Mouse (Mus musculus) limb, embryonic 15.5 days (tissue): Measurements from ENCODE around the gene Tcta. TPM values are rescaled to one million over a fixed set of nuclear protein-coding genes. Genes with fewer than 3 reads are reported as not detected.
"Not testable (repeated sequence)": the region's sequence is repeated elsewhere in the genome, so short reads cannot be mapped to it uniquely, and the experiment has no call there.

ENCODE experiments used
- ATAC-seq: fragments of 200-750 bp; cut with Nextera tagmentation; 2 replicates; pipeline ENCODE4 v1.8.0; 2017; ENCODE audit warnings: low read depth, moderate TSS enrichment; ENCODE audit not compliant: insufficient number of reproducible peaks, low FRiP score, low TSS enrichment
- H3K27ac ChIP-seq: fragments of 300-500 bp; sonication (generic); 2 replicates; pipeline ENCODE4 v1.5.1; 2015; ENCODE audit warnings: moderate library complexity, mild to moderate bottlenecking, inconsistent platforms
- H3K27me3 ChIP-seq: fragments of 300-500 bp; sonication (generic); 2 replicates; pipeline ENCODE4 v1.6.1; 2015; ENCODE audit warnings: inconsistent platforms
- H3K36me3 ChIP-seq: fragments of 300-500 bp; sonication (generic); 2 replicates; pipeline ENCODE4 v1.6.1; 2015; ENCODE audit warnings: inconsistent platforms
- H3K4me1 ChIP-seq: fragments of 300-500 bp; sonication (generic); 2 replicates; pipeline ENCODE4 v1.6.1; 2015; ENCODE audit warnings: inconsistent platforms
- H3K4me2 ChIP-seq: fragments of 300-500 bp; sonication (generic); 2 replicates; pipeline ENCODE4 v1.6.1; 2015; ENCODE audit warnings: mild to moderate bottlenecking, inconsistent platforms
- H3K4me3 ChIP-seq: fragments of 300-500 bp; sonication (generic); 2 replicates; pipeline ENCODE4 v1.5.1; 2015; ENCODE audit warnings: mild to moderate bottlenecking, inconsistent platforms
- H3K9ac ChIP-seq: fragments of 300-500 bp; sonication (generic); 2 replicates; pipeline ENCODE4 v1.6.1; 2015; ENCODE audit warnings: inconsistent platforms
- H3K9me3 ChIP-seq: fragments of 300-500 bp; sonication (generic); 2 replicates; pipeline ENCODE4 v1.6.1; 2016; ENCODE audit warnings: inconsistent platforms
- WGBS: fragments of 180-500 bp; shearing (Covaris S2); methylation state at CpG from one replicate; pipeline ENCODE4 v1.1.7; 2015; 5-methylcytosine and 5-hydroxymethylcytosine counted together
- polyA plus RNA-seq: library from polyadenylated mRNA; unstranded; fragments of >200 nt; fragmentation: Nextera tagmentation; extraction: Ambion mirVana; gene quantifications from 2 replicates; pipeline ENCODE4 v1.2.1, GENCODE M21; 2015

The Tcta gene
- polyA plus RNA-seq, 1 experiment from 2014 or later: 44.3 TPM

DNA sequence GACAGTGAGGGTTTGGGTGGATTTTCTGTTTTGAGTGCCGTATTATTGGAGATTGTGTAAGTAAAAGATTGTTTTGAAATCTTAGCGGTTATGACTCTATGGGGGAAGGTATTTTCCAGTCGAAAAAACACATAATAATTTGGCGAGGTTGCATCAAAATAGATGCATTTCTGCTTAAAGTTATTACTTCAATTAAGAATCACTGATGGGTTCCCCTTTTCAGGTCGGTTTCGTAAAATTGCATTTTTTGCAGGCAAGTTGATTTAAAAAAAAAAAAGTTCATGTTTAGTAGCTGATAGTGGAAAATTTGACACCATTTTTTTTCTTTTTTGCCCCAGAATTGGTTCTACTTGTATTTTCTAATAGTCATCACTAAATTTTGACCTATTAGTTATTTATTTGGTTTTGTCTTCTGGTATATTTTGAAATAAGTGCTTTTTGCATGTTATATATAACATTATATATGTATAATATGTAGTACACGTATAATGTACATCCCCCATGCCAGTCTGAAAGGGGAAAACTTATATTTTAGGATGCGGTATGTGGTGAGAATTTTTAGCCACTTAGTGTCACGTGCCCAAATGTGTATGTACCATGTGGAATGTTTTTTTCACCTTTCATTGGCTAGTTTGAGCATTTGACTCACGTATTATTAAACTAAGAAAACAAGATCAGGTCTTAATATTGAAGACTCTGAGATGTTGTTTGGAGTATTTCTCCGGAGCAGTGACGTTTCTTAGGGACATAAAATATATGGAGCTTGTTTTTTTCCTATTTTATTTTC lies 1.3 kb upstream of the Tcta start:
- no peak for ATAC-seq
- Histone ChIP-seq H3K9ac (peak overlapping the region; percentile 97), H3K27ac (peak overlapping the region; percentile 100), H3K4me1 (peaks cover 26% of the 10 kb centered on the region), H3K27me3 (no peaks in the 10 kb centered on the region), H3K36me3 (peaks cover 20% of the 10 kb centered on the region), H3K9me3 (no peaks in the 10 kb centered on the region), H3K4me2 (peak overlapping the region; percentile 65), H3K4me3 (peak overlapping the region; percentile 89)
- WGBS: 7% methylated on average over 12 of the region's 12 CpGs

DNA sequence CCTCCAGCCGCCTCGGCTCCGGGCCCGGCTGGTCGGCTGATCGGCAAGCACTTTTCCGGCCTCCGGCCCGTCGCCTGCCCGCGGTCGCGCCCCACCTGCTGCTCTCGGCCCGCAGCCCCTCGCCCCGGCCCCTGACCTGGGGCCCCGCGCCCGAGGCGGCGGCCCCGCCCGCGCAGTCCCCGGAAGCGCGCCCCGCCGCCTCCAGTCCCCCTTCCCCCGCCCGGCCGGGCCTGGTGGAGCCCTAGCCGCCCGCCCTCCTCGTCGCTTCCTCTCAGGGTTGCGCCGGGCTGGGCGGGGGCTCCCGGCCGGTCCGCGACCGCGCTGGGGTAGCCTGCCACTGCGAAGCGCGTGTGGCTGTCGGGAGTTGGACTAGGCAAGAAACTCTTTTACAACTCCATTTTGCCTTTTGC lies 616 bp upstream of the Tcta start:
- under 1% methylated on average over 51 of the region's 51 CpGs for WGBS
- Histone ChIP-seq H3K4me1 (peaks cover 22% of the 10 kb centered on the region), H3K9ac (peak overlapping the region; percentile 97), H3K36me3 (peaks cover 24% of the 10 kb centered on the region), H3K4me3 (peak overlapping the region; percentile 89), H3K27ac (peak overlapping the region; percentile 100), H3K4me2 (peak overlapping the region; percentile 65), H3K9me3 (no peaks in the 10 kb centered on the region), H3K27me3 (no peaks in the 10 kb centered on the region)
- ATAC-seq: peak; percentile 73

DNA sequence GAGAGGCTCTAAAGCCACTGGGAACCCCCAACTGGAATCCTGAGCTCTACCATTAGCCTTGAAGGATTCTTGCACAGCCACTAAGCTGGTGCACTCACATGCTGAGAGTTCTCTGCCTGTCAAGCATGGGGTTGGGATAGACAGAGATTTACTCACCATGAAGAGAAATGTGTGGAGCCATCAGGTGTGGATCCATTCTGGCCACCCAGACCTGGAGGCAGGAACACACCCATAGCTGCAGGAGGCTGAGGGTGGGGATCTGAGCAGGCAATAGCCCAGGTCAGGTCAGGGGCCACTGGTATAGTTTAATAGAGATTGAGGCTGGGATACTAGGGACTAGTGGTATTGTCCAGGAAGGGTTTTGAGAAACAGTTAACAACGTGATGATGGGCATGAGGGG lies 790 bp downstream of the Tcta start:
- Histone ChIP-seq H3K4me3 (peak overlapping the region; percentile 89), H3K4me2 (peak overlapping the region; percentile 83), H3K4me1 (peaks cover 19% of the 10 kb centered on the region), H3K9me3 (no peaks in the 10 kb centered on the region), H3K27ac (peak overlapping the region; percentile 100), H3K36me3 (peaks cover 33% of the 10 kb centered on the region), H3K27me3 (no peaks in the 10 kb centered on the region), H3K9ac (peak overlapping the region; percentile 82)
- no peak for ATAC-seq
- WGBS: 0% methylated on average over 1 of the region's 1 CpGs

- peaks cover 19% of the 10 kb centered on the region for H3K4me1 ChIP-seq
- no peaks in the 10 kb centered on the region for H3K9me3 ChIP-seq
- H3K4me3 ChIP-seq: peak overlapping the region; percentile 89
- peak overlapping the region; percentile 83 for H3K4me2 ChIP-seq
- WGBS: 91% methylated on average over 4 of the region's 4 CpGs
- no peaks in the 10 kb centered on the region for H3K27me3 ChIP-seq
- peak overlapping the region; percentile 82 for H3K9ac ChIP-seq
- ATAC-seq: no peak
- 0 out of 2 replicates have a peak overlapping the region, but pooled peaks have one; percentile 100 for H3K27ac ChIP-seq
- peaks cover 33% of the 10 kb centered on the region for H3K36me3 ChIP-seq
These were observed 1.2 kb downstream of the Tcta start for GRCm38 (mm10) chr9:108304716-108305115.

DNA sequence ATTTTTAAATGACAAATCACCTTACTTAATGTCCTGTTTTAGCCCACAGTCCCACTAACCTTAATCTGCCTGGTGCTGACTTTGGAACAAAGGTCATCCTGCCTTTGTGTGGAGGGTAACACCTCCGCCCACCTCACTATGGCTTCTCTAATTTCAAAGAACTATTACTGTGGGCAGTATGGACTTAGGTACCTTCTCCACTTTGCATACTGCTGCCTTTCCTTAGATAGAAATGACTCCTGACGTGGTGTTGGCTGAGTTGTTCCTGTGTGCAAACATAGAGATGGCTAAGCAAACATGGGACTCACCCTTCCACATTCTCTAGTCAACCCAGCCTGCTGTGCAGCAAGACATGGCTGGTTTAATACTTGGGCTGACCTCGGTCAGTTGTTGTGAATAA lies 4.1 kb downstream of the Tcta start:
- Histone ChIP-seq H3K36me3 (peaks cover 33% of the 10 kb centered on the region), H3K9me3 (no peaks in the 10 kb centered on the region), H3K4me2 (no peak overlapping the region), H3K27me3 (no peaks in the 10 kb centered on the region), H3K4me3 (no peak overlapping the region), H3K27ac (no peak overlapping the region), H3K4me1 (peaks cover 8% of the 10 kb centered on the region), H3K9ac (no peak overlapping the region)
- WGBS: 76% methylated on average over 3 of the region's 3 CpGs
- ATAC-seq: no peak

DNA sequence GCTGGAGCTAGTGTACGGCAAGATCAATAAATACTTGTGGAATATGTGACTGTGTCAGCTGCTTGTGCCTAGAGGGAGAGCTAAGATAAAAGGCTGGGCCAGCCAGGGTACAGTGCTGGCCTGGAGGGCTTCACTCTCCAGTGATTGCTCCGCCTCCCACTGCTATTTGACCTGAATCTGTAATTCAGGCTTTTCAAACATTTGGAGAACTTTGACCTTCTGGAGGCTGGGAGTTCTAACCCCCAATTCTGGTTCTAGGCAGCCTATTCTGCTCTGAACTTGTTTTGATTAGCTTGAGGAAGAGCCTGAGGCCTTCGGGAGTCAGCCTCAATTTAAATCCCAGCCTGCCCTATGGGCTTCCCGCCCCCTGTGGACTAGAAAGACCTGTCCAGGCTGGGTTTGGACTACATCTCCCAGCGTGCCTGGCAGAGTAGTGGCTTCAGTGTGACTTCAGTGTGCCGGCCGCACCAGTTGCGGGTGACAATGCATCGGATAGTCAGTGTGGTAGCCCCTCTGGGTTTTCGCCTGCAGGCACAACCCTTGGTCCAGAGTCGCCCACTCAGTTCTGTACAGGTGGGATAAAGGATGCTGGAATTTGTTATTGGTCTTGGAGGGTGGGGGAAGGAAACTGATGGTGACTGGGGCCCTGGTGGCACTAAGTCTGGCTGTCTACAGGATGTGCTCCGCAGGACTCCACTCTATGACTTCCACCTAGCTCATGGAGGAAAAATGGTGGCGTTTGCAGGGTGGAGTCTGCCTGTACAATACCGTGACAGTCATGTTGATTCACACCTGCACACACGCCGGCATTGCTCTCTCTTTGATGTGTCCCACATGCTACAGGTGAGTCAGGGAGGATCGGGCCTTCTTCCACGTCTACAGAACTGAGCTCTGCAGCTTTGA lies 9.3 kb downstream of the Tcta start, which contains the start of gene Amt:
TSS of gene Amt (plus strand) at position 401 of the 903 bp plus-strand sequence.
- Histone ChIP-seq H3K36me3 (peaks cover 40% of the 10 kb centered on the region), H3K4me1 (no peaks in the 10 kb centered on the region), H3K9ac (no peak within 1 kb of the TSS), H3K9me3 (no peaks in the 10 kb centered on the region), H3K27me3 (no peaks in the 10 kb centered on the region), H3K4me3 (no peak within 1 kb of the TSS; the same call in 1 of the 2 replicates), H3K4me2 (0 out of 2 replicates have a peak within 1 kb of the TSS, but pooled peaks have one; percentile 5), H3K27ac (no peak within 1 kb of the TSS)
- WGBS: 29% methylated on average over 18 of the region's 18 CpGs
- no peak for ATAC-seq

DNA sequence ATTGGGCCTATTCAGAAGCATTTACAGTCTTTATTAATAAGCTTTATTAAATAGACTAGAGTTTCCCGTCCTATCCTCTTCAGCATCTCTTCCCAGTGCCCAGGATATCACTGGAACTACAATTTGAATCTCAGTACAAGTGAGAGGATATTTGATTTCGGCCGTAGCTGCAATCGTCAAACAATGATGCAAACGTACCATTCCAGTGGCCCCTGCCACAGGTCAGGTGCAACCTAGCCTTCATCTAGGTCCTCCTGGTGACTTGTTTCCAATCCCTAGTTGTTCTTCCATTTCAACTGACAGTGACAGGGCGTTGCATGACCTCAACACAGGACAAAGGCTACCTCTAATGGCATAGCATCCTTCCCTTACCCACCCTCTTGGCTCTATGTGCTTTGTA lies 15.2 kb downstream of the Tcta start:
- Histone ChIP-seq H3K27ac (no peak overlapping the region), H3K27me3 (no peaks in the 10 kb centered on the region), H3K4me3 (peak overlapping the region; percentile 57), H3K9me3 (no peaks in the 10 kb centered on the region), H3K36me3 (peaks cover 25% of the 10 kb centered on the region), H3K9ac (peak overlapping the region; percentile 41; the same call in 1 of the 2 replicates), H3K4me1 (peaks cover 4% of the 10 kb centered on the region), H3K4me2 (peak overlapping the region; percentile 54)
- no peak for ATAC-seq
- 44% methylated on average over 6 of the region's 6 CpGs for WGBS

- peak within 1 kb of the TSS; percentile 47 for H3K9ac ChIP-seq
- H3K9me3 ChIP-seq: no peaks in the 10 kb centered on the region
- peak within 1 kb of the TSS; percentile 57 for H3K4me3 ChIP-seq
- peak within 1 kb of the TSS; percentile 54 for H3K4me2 ChIP-seq
- peaks cover 4% of the 10 kb centered on the region for H3K4me1 ChIP-seq
- peak within 1 kb of the TSS; percentile 83 for H3K27ac ChIP-seq
- peaks cover 19% of the 10 kb centered on the region for H3K36me3 ChIP-seq
- peak; percentile 97 for ATAC-seq
- under 1% methylated on average over 32 of the region's 32 CpGs for WGBS
- no peaks in the 10 kb centered on the region for H3K27me3 ChIP-seq
These were observed 15.8 kb downstream of the Tcta start, which contains the start of gene Nicn1 for GRCm38 (mm10) chr9:108290016-108290750. TSS of gene Nicn1 (plus strand) at chr9:108290429.

DNA sequence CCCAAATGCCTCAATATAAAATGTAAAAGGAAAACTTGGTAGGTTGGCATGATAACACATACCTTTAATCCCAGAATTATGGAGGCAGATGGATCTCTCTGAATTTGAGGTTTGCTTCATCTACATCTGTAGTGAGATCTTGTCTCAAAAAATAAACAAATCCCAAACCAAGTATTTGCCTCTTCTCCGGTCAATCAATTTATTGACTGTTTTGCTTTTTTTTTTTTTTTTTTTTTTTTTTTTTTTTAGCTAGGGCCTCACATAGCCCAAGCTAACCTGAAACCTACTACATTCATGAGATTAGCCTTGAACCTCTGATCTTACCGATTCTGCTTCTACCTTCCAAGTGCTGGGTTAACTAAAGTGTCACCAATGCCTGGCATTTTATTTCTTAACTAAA lies 16.6 kb downstream of the Tcta start:
- H3K4me2 ChIP-seq: no peak overlapping the region
- H3K27ac ChIP-seq: no peak overlapping the region
- no peak overlapping the region for H3K9ac ChIP-seq
- no peaks in the 10 kb centered on the region for H3K9me3 ChIP-seq
- peaks cover 4% of the 10 kb centered on the region for H3K4me1 ChIP-seq
- H3K4me3 ChIP-seq: peak overlapping the region; percentile 57; the same call in 1 of the 2 replicates
- no peak for ATAC-seq
- 68% methylated on average over 2 of the region's 2 CpGs for WGBS
- no peaks in the 10 kb centered on the region for H3K27me3 ChIP-seq
- peaks cover 10% of the 10 kb centered on the region for H3K36me3 ChIP-seq

DNA sequence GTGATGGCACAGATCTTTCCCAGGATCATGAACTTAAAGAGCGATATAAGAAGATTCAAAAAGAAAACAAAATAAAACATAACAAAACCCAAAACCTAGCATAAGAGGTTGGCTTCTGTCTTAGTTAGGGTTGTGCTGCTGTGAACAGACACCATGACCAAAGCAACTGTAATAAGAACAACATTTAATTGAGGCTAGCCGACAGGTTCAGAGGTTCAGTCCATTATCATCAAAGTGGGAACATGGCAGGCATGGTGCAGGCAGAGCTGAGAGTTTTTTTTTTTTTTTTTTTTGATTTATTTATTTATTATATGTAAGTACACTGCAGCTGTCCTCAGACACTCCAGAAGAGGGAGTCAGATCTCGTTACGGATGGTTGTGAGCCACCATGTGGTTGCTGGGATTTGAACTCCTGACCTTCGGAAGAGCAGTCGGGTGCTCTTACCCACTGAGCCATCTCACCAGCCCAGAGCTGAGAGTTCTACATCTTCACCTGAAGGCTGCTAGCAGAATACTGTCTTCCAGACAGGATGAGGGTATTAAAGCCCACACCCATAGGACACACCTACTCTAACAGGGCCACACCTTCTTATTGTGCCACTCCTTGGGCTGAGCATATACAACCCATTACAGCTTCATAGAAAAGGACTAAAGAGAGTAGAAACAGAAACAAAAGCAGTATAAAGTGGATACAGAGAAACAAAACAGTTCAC lies 18.3 kb downstream of the Tcta start:
- not testable (repeated sequence) for H3K27ac ChIP-seq, ATAC-seq, H3K4me3 ChIP-seq

GRCm38 (mm10) chr9:108284410-108284809 lies 21.6 kb downstream of the Tcta start:
- Histone ChIP-seq H3K4me2 (no peak overlapping the region), H3K27me3 (no peaks in the 10 kb centered on the region), H3K4me3 (no peak overlapping the region), H3K4me1 (peaks cover 8% of the 10 kb centered on the region; the same call in 1 of the 2 replicates), H3K9ac (no peak overlapping the region), H3K27ac (no peak overlapping the region), H3K36me3 (no peaks in the 10 kb centered on the region), H3K9me3 (no peaks in the 10 kb centered on the region)
- WGBS: 12% methylated on average over 6 of the region's 6 CpGs
- ATAC-seq: peak; percentile 62; the same call in 1 of the 2 replicates

More for the DNA sequence above, 18.3 kb downstream of the Tcta start:
- H3K36me3 ChIP-seq, H3K9me3 ChIP-seq, H3K9ac ChIP-seq, H3K4me1 ChIP-seq, H3K4me2 ChIP-seq, H3K27me3 ChIP-seq: not testable (repeated sequence)
- 81% methylated on average over 6 of the region's 6 CpGs for WGBS
